Mouse (Mus musculus) lung, postnatal 10 days (tissue): ENCODE measurements around the gene Clec2g.

Experiments used
- DNase-seq: peaks from one replicate; pipeline ENCODE4 v3.0.0; 2021

The Clec2g gene

GRCm38 (mm10) chr6:129027451-129028248 is 93.5 kb downstream of the Clec2g start:
- no peak for DNase-seq

DNA sequence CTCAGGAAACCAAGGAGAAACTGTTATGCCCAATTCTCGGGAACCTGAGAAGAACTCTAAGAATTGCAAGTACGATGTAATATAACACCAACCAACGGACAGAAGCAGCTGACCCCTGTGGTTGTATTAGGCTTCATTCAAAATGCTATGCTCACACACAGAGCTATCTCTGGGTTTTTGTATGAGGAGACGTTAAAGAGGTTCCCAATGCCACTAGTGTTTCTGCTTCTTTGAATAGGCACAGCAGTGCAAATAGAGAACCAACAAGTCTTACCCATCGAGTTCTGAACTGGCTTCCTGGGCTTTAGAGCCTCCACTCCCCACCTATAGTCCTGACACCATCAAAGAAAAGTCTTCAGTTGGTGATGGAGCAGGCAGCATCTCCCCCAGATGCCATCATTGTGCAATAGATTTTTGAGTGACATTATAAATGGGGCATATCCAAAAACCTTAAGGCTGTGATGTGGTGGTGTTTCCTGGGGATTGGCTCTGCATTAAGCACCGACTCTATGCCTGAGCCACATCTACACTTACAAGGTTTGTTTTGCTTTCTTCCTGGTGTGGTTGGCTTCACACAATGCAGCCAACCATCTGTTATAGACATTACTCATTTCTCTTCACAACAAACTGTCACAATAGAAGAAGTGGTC is 96.1 kb downstream of the Clec2g start:
- no peak for DNase-seq

GRCm38 (mm10) chr6:129030964-129031363 is 96.8 kb downstream of the Clec2g start:
- DNase-seq: no peak

- DNase-seq: peak; percentile 11
Observed at GRCm38 (mm10) chr6:129033397-129033796, 99.2 kb downstream of the Clec2g start.
